Mouse (Mus musculus): ENCODE data around the gene Igsf6.
A peak's percentile ranks its signal among the peaks of the same experiment; 100 is the strongest.
"Not testable (repeated sequence)": the region's sequence is repeated elsewhere in the genome, so short reads cannot be mapped to it uniquely, and the experiment has no call there.

Gene Igsf6

DNA sequence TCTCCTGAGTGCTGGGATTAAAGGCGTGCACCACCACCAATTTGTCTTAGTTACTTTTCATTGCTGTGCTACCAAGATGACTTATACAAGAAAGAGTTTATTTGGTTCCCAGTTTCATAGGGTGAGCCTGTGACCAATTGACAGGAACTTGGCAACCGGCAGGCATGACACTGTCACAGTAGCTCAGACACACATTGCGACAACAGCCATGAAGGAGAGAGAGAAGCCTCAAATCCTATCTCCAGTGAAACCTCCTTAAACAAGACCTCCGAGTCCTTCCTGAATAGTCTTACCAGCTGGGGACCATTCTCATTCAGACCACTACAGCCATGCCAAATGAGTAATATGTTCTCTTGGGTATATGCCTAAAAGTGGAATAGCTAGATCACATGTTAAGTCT, 21.3 kb downstream of the Igsf6 start:
- DNase-seq, result peak; percentile 27

DNA sequence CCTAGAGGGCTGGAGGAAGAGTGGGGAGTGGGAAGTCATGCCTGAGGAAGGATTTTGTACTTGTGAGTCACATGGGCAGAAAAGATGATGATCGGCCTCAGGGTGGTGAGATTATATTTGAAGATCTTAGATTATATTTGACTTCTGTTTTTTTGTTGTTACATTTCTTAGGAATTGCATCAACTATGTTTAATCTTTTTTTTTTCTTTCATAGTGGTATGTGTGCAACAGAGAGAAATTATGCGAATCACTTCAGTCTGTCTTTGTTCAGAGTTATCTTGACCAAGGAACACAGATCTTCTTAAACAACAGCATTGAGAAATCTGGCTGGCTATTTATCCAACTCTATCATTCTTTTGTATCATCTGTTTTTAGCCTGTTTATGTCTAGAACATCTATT, 26.7 kb downstream of the Igsf6 start:
- DNase-seq, result no peak

DNA sequence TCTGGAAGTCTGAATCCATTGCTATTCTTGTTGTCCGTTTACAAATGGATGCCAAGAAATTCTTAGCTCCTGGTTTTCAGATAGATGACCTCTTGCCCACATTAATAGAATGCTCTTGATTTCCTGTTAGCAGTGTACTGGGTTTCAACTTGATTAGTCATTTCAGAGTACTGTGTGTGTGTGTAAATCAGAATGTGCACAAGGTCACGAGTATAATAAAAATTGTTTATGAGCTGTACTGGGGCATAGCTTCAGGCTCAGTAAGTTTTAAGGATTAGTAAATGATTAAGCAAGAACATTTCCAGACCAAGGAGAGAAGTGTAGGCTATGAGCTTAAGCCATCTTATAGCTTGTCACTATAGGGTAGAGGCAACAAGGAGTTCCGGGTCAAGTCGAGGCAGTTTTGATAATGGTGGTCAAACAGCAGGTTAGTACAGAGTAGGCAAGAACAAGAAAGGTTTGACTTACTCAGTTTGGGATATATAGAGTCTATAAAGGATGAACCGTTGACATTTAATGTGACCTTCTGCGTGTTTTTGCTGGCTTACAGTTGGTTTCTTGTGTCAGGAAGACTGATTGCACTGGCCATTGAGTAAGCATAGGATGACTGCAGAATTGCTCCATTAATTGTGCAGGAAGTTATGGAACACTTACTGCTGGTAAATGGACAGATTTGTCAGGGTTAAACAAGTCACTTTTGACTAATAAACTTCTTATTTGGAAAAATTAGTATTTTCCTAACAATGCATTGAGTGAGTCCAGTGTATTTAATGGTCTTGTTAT, 28.5 kb downstream of the Igsf6 start:
- DNase-seq, result no peak

DNA sequence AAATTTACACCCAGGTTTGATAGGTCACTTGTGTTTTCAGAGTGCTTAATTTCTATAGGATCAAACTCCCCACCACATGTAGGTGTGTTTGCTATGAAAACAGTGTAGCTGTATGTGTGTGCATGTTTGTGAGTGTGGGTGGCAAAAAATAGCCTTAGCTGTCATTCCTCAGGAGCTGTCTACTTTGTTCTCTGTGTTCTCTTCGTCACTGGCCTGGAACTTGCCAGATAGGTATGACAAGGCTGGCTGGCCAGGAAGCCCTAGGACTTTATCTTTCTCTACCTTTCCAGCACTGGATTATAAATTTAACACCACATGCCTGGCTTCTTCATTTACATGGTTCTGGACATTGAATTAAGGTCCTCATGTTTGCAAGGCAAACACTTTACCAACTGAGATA, 30.1 kb downstream of the Igsf6 start:
- no peak for DNase-seq

DNA sequence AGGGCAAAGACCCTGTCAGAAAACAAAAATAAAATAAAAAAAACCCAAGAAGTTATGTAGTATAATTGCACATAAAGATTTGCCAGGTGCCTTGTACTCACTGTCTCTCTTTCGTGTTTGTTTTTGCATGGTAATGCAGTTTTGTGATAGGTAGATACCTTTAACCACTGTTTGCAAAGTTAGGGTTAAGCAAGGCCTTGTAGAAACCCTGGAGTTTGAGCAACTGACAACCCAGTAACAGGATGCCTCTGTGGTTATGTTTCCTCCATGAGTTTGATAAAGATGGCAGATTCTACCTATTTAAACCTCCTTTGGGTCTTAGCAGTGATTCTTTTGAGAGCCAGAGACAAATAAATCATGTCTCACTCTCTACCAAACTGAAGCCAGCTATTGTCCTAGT, 30.9 kb downstream of the Igsf6 start:
- DNase-seq, result no peak

DNA sequence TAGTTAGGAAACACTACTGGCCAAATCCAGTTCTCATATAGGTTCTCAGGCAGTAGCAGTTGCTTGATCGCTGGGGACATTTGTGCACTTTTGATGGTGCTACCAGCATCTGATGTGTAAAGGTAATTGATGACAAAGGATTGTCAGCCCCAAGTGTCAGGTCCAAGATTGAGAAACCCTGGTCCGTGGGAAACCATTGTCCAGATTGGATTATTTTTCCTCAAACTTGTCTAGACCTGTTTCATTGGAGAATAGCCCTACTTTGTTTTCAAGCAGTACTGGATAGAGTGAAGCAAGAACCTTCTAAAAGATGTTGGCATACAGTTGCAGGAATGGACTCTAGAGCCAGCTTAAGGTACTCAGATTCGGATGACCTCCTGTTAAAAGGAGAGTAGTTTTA, 31.4 kb downstream of the Igsf6 start:
- DNase-seq, result no peak

DNA sequence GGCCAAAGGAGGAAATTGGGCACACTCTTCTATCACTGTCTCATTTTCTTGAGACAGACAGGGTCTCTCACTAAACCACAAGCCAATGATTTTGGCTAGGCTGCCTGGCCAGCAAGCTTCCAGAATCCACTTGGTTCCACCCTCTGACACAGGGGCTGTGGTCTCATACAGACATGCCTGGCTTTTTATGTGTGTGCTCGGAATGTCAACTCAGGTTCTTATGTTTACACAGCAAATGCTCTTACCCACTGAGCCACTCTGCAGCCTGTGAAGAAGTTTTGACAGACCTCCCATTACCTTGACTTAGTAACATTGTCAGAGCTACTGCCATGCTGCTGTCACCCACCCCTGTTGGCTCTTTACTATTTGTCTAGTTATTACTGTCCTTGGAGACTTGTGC, 32.4 kb downstream of the Igsf6 start:
- DNase-seq, result no peak

DNA sequence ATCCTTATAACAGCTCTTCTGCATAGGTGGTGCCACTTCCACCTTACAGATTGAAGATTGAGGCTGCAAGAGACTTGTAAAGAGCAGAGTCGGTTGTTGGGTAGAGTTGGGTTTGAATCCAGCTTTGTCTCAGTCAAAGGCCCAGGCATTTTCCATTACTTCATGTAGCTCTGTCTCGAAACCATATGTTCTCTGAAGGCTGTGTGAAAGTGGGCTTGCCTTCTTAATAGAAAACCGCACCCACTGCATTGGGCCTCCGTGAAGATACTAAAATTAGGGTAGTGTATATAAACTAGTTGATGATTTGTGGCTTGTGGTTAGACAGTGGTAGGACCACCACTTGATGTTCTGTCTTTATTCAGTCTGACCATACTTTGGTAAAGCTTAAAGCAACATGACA, 33.8 kb downstream of the Igsf6 start:
- no peak for DNase-seq

DNA sequence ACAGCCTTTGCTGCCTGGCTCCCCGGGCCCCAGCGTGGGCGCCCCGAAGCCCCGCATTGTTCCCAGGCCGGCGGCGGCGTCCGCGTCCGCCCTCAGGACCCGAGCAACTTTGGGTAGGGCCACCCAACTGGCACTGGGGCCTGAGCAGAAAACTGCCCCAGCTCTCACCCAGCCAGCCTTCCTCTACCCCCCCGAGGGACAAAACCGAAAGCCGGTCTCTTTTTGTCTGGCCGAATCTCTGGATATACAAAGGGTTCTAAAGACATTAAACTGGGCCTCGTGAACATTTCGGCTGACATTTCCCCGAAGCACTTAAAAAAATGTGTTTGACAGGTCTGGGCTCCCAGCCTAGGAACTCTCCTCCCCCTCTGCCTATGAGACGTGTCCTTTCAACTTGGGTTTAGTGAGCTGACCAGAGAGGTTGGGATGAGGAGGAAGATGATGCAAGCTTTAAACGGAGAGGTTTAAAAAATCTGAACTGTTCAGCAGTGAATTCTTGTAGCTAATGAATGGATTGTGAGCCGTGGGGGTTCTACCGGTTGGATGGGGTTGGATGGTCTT, 39.1 kb downstream of the Igsf6 start:
- peak; percentile 41 for DNase-seq

DNA sequence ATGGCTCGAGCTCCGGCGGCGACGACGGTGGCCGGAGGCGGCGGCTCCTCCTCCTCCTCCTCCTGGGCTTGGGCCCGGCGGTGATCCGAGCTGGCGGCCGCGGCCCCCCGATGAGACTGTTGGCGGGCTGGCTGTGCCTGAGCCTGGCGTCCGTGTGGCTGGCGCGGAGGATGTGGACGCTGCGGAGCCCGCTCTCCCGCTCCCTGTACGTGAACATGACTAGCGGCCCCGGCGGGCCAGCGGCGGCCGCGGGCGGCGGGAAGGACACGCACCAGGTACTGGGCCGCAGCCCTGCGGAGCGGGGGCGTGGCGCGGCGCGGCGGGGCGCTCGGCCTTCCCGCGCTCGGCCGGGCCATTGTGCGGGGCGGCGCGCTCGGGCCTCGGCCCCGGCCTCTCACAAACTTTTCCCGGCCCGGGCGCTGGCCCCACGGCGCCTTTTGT, 39.7 kb downstream of the Igsf6 start:
- DNase-seq, result no peak

DNA sequence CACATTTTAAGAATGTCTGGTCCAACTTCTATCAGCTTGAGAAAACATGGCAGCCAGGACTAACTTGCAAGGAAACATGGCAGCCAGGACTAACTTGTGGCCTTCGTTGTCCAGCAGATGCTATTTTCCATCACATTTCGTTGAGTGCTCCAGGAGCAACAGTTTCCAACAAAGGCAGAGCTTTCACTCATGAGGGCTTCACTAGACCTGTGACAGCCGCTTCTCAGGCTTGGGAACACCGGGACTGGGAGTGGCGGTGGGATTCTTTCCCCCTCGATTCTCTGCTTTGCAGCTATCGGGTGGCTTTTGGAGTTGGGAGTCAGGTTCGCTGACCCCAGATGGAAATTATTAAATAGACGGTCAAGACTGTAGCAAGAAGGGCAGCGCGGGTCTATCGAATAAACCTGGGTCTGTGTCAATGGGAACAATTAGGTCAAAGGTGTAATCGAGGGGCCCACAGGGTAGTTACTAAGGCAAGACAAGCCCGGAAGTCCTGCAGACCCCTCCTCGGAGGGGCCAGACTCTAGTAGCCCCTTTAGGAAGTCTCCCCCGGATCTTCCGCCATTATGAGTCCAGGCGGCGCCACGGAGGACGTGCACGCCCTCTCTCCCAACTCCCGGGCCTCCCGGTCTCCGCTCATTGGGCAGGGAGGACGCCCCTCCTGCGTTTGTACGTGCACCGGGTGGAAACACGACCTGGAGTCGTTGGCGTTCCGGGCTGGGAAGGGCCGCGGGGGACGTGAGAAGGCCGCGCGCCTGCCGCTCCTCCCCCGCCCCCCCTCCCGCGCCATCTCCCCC, 40.3 kb downstream of the Igsf6 start, which contains the start of gene Mettl9:
Gene Mettl9, plus strand, starts transcription at position 590 of the 797 bp plus-strand sequence.
- DNase-seq, result peak; percentile 97

DNA sequence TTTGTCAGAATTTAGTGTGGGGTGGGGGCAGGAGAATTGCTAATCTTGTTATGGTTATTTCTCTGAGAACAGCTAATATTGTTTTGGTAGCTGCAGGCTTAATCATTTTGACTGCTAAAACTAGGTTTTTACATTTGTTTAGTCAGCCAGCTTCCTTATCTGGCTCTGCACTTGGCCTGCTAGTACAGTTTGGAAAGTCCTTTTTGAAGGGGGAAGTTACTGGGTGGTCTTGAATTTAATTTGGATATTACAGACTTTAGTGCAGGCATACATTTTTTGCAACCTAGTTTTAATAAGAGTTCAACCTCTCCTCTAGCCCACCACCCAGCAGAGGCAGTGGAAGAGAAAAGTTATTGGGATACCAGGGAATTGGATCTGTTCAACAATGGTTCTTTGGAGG, 44.4 kb downstream of the Igsf6 start:
- DNase-seq, result not testable (repeated sequence)

DNA sequence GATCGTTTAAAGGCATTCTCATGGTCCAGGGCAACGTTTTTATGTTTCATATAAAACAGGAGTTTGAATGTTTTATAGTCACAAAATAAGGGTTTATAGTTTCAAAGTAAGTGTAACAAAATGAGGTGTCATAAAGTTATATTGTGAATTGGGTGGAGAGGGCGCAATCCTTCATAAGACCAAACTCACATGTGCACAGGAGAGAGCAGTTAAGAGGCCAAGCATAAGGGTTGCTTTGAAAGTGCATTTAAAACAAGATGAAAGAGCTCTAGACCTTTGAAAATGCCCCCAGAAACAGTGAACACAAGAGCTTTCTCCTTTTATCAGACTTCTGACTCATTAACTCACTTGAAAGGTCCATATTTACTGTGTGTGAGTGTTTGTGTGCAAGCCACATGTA, 48.1 kb downstream of the Igsf6 start:
- no peak for DNase-seq

DNA sequence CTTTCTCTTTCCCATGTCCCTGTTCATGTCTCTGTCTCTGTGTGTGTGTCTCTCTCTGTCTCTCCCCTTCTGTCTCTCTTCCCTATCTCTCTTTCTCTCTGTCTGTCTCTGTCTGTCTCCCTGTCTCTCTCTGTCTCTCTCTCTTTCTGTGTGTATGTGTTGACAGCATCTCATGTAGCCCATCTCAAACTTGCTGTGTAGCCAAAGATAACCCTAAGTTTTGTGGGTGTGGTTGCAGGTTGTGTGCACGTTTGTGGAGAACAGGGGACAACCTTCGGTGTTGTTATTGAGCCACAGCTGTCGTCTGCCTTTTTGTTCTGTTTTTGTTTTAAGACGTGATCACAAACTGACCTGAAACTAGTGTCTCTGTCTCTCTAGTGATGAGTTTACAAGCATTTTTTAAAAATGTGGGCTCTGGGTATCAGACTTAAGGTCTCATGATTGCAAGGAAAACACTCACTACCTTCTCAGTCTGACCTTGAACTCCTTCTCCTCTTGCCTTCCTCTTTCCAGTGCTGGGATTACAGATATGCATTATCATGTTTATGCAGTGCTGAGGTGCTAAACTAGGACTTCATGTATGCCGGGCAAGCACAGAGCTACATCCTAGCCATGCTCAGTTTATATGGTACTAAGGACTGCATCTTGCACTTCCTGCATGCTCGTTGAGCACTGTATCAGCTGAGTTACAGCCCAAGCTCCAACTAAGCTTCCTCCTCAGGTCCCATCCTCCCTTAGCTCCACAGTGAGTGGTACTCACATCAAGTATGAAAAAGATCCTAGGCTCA, 49.0 kb downstream of the Igsf6 start:
- DNase-seq, result no peak

DNA sequence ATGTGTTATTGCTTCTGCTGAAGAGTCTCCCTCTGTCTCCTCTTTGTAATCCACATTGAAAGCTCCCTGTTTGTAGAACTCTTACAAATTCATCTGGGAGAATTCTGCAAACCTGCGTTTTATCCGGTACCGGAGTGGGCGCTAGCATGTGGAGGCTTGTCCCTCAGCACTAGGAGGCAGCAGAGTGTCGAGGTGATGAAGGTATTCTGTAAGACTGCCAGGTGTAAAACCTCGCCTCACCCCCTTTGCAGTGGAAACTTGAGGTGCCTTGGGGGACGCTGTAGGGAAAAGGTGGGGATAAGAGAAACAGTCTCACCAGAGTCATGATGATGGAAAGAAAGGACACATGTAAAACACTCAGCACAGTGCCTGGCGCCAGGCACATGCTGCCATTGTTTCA, 54.1 kb downstream of the Igsf6 start:
- peak; percentile 28 for DNase-seq

DNA sequence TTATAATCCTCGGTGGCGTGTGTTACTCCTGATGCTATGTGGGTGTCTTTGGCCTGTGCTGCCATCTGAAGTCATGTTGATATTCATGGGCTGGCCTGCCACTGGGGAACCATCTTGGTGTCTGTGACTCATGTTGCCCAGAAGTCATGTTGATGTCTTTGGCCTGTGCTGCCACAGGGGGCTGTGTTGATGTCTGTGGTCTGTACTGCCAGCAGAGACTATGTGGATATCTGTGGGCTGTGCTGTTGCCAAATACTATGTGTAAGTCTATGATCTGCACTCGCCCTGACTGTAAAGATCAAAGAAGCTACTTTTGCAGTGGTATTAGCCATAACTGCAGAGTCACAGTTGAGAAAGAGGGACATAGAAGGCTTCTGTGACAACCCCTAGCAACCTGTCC, 55.6 kb downstream of the Igsf6 start:
- DNase-seq, result no peak

DNA sequence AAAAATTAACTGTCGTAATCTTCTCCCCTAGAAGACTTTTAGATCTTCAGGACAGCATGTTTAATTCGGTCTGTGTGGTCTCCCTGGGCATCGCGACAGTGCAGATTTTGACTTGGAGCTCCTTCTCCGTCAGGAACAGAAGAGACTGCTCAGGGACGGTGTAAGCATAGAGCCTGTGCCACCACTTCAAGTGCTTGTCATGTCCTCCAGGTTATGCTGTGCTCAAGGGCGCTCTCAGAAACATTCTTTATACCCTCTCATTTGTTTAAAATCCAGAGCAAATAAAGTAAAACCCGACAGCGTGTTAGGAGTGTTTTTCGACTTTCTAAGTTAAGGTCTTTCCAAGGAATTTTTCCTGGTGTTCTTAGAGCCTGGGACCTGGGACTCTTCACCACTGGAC, 59.9 kb downstream of the Igsf6 start:
- DNase-seq, result no peak
